Mouse (Mus musculus) olfactory bulb, adult 2 months (tissue): Measurements from ENCODE around the gene Fam83f. TPM values are rescaled to one million over a fixed set of nuclear protein-coding genes. Genes with fewer than 3 reads are reported as not detected.

Experiments
- H3K27ac ChIP-seq: fragments of 200-500 bp; 2 replicates; pipeline ENCODE4 v1.5.1; 2012; ENCODE audit warnings: low read depth, low read length; ENCODE audit not compliant: insufficient read depth
- H3K4me1 ChIP-seq: fragments of 200-500 bp; 2 replicates; pipeline ENCODE4 v1.6.1; 2012; ENCODE audit warnings: low read length; ENCODE audit not compliant: control insufficient read depth, insufficient read depth
- H3K4me3 ChIP-seq: fragments of 200-500 bp; 2 replicates; pipeline ENCODE4 v1.5.1; 2012; ENCODE audit warnings: mild to moderate bottlenecking, low read depth, low read length, moderate library complexity; ENCODE audit not compliant: insufficient read depth
- CTCF ChIP-seq: fragments of 200-500 bp; IDR thresholded peaks from 2 replicates; pipeline ENCODE4 v1.5.1; 2012; ENCODE audit warnings: low read depth, mild to moderate bottlenecking, low read length, moderate library complexity; ENCODE audit not compliant: insufficient read depth
- POLR2A ChIP-seq: fragments of 200-500 bp; IDR thresholded peaks from 2 replicates; pipeline ENCODE4 v1.6.1; 2012; ENCODE audit warnings: mild to moderate bottlenecking, low read depth, low read length, moderate library complexity; ENCODE audit not compliant: insufficient read depth
- WGBS: fragments of 180-500 bp; shearing (Covaris S2); methylation state at CpG from one replicate; pipeline ENCODE4 v1.1.7; 2018; 5-methylcytosine and 5-hydroxymethylcytosine counted together
- polyA plus RNA-seq: library from polyadenylated mRNA; stranded (reverse); fragments of >200 nt; gene quantifications from 2 replicates; pipeline ENCODE4 v1.2.4, GENCODE M21; 2012; ENCODE audit warnings: low replicate concordance; ENCODE audit not compliant: missing spikeins, insufficient read depth, insufficient read length

Fam83f gene
- polyA plus RNA-seq, 1 experiment: not detected

- no peak for TF ChIP-seq POLR2A
- TF ChIP-seq CTCF: no peak
- whole genome bisulfite sequencing: 37% methylated on average over 6 of the region's 6 CpGs
- H3K4me1 ChIP-seq: peaks cover 25% of the 10 kb centered on the region
- H3K4me3 ChIP-seq: no peak overlapping the region
- H3K27ac ChIP-seq: peak overlapping the region; percentile 94
Measured at GRCm38 (mm10) chr15:80658815-80659471, 12.7 kb upstream of the Fam83f start.

GRCm38 (mm10) chr15:80660963-80661362 is 10.7 kb upstream of the Fam83f start:
- peaks cover 31% of the 10 kb centered on the region for H3K4me1 ChIP-seq
- TF ChIP-seq POLR2A (no peak), CTCF (no peak)
- 0 out of 2 replicates have a peak overlapping the region, but pooled peaks have one; percentile 60 for H3K27ac ChIP-seq
- 60% methylated on average over 4 of the region's 4 CpGs for WGBS
- H3K4me3 ChIP-seq: no peak overlapping the region

- Histone ChIP-seq H3K27ac (peak overlapping the region; percentile 83), H3K4me3 (no peak overlapping the region), H3K4me1 (peaks cover 19% of the 10 kb centered on the region)
- 40% methylated on average over 4 of the region's 4 CpGs for WGBS
- no peak for TF ChIP-seq CTCF
- no peak for TF ChIP-seq POLR2A
Measured at GRCm38 (mm10) chr15:80664444-80664843, 7.2 kb upstream of the Fam83f start.

GRCm38 (mm10) chr15:80672810-80673209 is 1.2 kb downstream of the Fam83f start:
- H3K4me3 ChIP-seq: no peak overlapping the region
- 57% methylated on average over 2 of the region's 2 CpGs for WGBS
- peaks cover 35% of the 10 kb centered on the region for H3K4me1 ChIP-seq
- TF ChIP-seq POLR2A (no peak), CTCF (no peak)
- H3K27ac ChIP-seq: no peak overlapping the region

GRCm38 (mm10) chr15:80673337-80674095 is 1.9 kb downstream of the Fam83f start:
- H3K4me1 ChIP-seq: peaks cover 35% of the 10 kb centered on the region
- H3K27ac ChIP-seq: peak overlapping the region; percentile 40; the same call in 1 of the 2 replicates
- WGBS: 64% methylated on average over 4 of the region's 4 CpGs
- no peak overlapping the region for H3K4me3 ChIP-seq
- TF ChIP-seq POLR2A: no peak
- no peak for TF ChIP-seq CTCF

GRCm38 (mm10) chr15:80674700-80675099 is 3.1 kb downstream of the Fam83f start:
- peaks cover 38% of the 10 kb centered on the region for H3K4me1 ChIP-seq
- WGBS: 90% methylated on average over 6 of the region's 6 CpGs
- H3K27ac ChIP-seq: no peak overlapping the region
- no peak overlapping the region for H3K4me3 ChIP-seq
- TF ChIP-seq CTCF: no peak
- no peak for TF ChIP-seq POLR2A

- TF ChIP-seq CTCF (no peak), POLR2A (no peak)
- Histone ChIP-seq H3K4me1 (peaks cover 50% of the 10 kb centered on the region), H3K4me3 (no peak overlapping the region), H3K27ac (0 out of 2 replicates have a peak overlapping the region, but pooled peaks have one; percentile 9)
- 30% methylated on average over 8 of the region's 8 CpGs for WGBS
Measured at GRCm38 (mm10) chr15:80679515-80680215, 8.0 kb downstream of the Fam83f start.

GRCm38 (mm10) chr15:80680347-80681030 is 8.8 kb downstream of the Fam83f start:
- Histone ChIP-seq H3K4me1 (peaks cover 53% of the 10 kb centered on the region), H3K27ac (peak overlapping the region; percentile 23; the same call in 1 of the 2 replicates), H3K4me3 (no peak overlapping the region)
- TF ChIP-seq POLR2A (no peak), CTCF (no peak)
- WGBS: 61% methylated on average over 7 of the region's 7 CpGs
